ENCODE assay signal across 24 mouse cellular contexts in genomic region chr10:83347494-83347893, GRCm38 (mm10). TPM values are rescaled to one million over a fixed set of nuclear protein-coding genes. Genes with fewer than 3 reads are reported as not detected.
DNase-seq lines count a peak whose midpoint lies in the region; ATAC-seq lines count a peak whose summit lies in the region.
"Had no signal": no experiment of that assay in that cellular context is flagged by ENCODE, and none has a peak within 500 bp of the region (broad histone marks: within the 10 kb centered on the region; RNA-seq: fewer than 3 reads in every experiment).

No protein-coding gene starts in this region.

- no peak overlapping the region for H3K27ac ChIP-seq in heart, embryonic 13.5 days (replicated peaks)
- no peak overlapping the region for H3K27ac ChIP-seq in heart, embryonic 10.5 days
- H3K27ac ChIP-seq in lung, embryonic 16.5 days (ENCODE audit: low read length), result no peak overlapping the region
- H3K27ac ChIP-seq: forebrain, embryonic 10.5 days; hindbrain, postnatal 0 days; left cerebral cortex, adult 2 months; midbrain, embryonic 15.5 days; neural tube, embryonic 13.5 days had no signal

- peaks cover 9% of the 10 kb centered on the region for H3K4me1 ChIP-seq in heart, embryonic 13.5 days
- no peaks in the 10 kb centered on the region for H3K4me1 ChIP-seq in heart, embryonic 10.5 days
- H3K4me1 ChIP-seq in lung, embryonic 16.5 days (replicated peaks; ENCODE audit: control insufficient read depth, insufficient read depth, low read length), result no peaks in the 10 kb centered on the region
- H3K4me1 ChIP-seq: midbrain, embryonic 15.5 days; neural tube, embryonic 13.5 days had no signal

- H3K4me2 ChIP-seq in heart, embryonic 13.5 days, result no peak overlapping the region; the same call in 1 of the 2 replicates
- no peak overlapping the region for H3K4me2 ChIP-seq in lung, embryonic 16.5 days (ENCODE audit: low read depth, low read length)
- H3K4me2 ChIP-seq: midbrain, embryonic 15.5 days; neural tube, embryonic 13.5 days had no signal

- H3K4me3 ChIP-seq in heart, embryonic 13.5 days, result no peak overlapping the region
- H3K4me3 ChIP-seq in heart, embryonic 10.5 days, result no peak overlapping the region
- H3K4me3 ChIP-seq in lung, embryonic 16.5 days (ENCODE audit: low read length), result no peak overlapping the region
- H3K4me3 ChIP-seq: forebrain, embryonic 10.5 days; left cerebral cortex, adult 2 months; megakaryocyte, embryonic 14.5 days; midbrain, embryonic 15.5 days; neural tube, embryonic 13.5 days had no signal

- no peak for DNase-seq in heart, embryonic 10.5 days (ENCODE audit: low spot score)
- DNase-seq in lung, postnatal 4 days, result no peak
- peak; percentile 18 for DNase-seq in lung, postnatal 10 days
- DNase-seq in natural killer cell, adult 2 months (ENCODE audit: low spot score in 2 of 2), result no peak
- DNase-seq: adrenal gland, adult 2 months; cerebellum, adult 11 months; cerebellum, postnatal 14 days; gastrocnemius, postnatal 10 days; liver; liver, postnatal 0 days; retina, postnatal 1 day; thymus, postnatal 25 days had no signal

- WGBS in heart, embryonic 13.5 days, result 17% methylated on average over 7 of the region's 7 CpGs
- 21% methylated on average over 7 of the region's 7 CpGs for WGBS in heart, embryonic 10.5 days
- 19% methylated on average over 7 of the region's 7 CpGs for WGBS in lung, embryonic 16.5 days

- no peak for ATAC-seq in heart, embryonic 13.5 days (ENCODE audit: extremely low read depth, insufficient number of reproducible peaks, low FRiP score, low TSS enrichment)
- no peak for ATAC-seq in lung, embryonic 16.5 days (ENCODE audit: low read depth)
- ATAC-seq in megakaryocyte progenitor cell, adult 5-6 weeks (replicated peaks; ENCODE audit: poor library complexity), result no peak
- ATAC-seq: forebrain, embryonic 16.5 days; hindbrain, postnatal 0 days; intestine, embryonic 16.5 days; liver, postnatal 0 days; midbrain, embryonic 15.5 days had no signal

- H3K36me3 ChIP-seq in heart, embryonic 13.5 days, result no peaks in the 10 kb centered on the region
- no peaks in the 10 kb centered on the region for H3K36me3 ChIP-seq in heart, embryonic 10.5 days
- H3K36me3 ChIP-seq in lung, embryonic 16.5 days (ENCODE audit: control insufficient read depth, insufficient read depth, low read length), result no peaks in the 10 kb centered on the region
- H3K36me3 ChIP-seq: forebrain, embryonic 10.5 days; midbrain, embryonic 15.5 days; neural tube, embryonic 13.5 days had no signal

- no peaks in the 10 kb centered on the region for H3K9me3 ChIP-seq in heart, embryonic 13.5 days
- H3K9me3 ChIP-seq in heart, embryonic 10.5 days, result no peaks in the 10 kb centered on the region
- H3K9me3 ChIP-seq in lung, embryonic 16.5 days (ENCODE audit: control insufficient read depth, low read length), result no peaks in the 10 kb centered on the region
- H3K9me3 ChIP-seq: forebrain, embryonic 10.5 days; megakaryocyte, embryonic 14.5 days; midbrain, embryonic 15.5 days; neural tube, embryonic 13.5 days had no signal

- H3K27me3 ChIP-seq in heart, embryonic 13.5 days (replicated peaks), result peaks cover 18% of the 10 kb centered on the region; the same call in 1 of the 2 replicates
- peaks cover 7% of the 10 kb centered on the region; the same call in 1 of the 2 replicates for H3K27me3 ChIP-seq in heart, embryonic 10.5 days (ENCODE audit: insufficient read depth, poor library complexity, severe bottlenecking)
- H3K27me3 ChIP-seq in lung, embryonic 16.5 days (ENCODE audit: control insufficient read depth, insufficient read depth, low read depth, low read length), result no peaks in the 10 kb centered on the region
- H3K27me3 ChIP-seq: midbrain, embryonic 15.5 days; neural tube, embryonic 13.5 days had no signal

- peak overlapping the region; percentile 41; the same call in 1 of the 2 replicates for H3K9ac ChIP-seq in heart, embryonic 13.5 days
- H3K9ac ChIP-seq in lung, embryonic 16.5 days (ENCODE audit: low read length), result 0 out of 2 replicates have a peak overlapping the region, but pooled peaks have one; percentile 21
- H3K9ac ChIP-seq: liver, postnatal 0 days; midbrain, embryonic 15.5 days; neural tube, embryonic 13.5 days had no signal

RNA-seq across cellular contexts. Expression of gene Slc41a2, which starts 9.8 kb away (rescaled TPM):
- 0.61 and 0.62 TPM in 2 replicates for polyA plus RNA-seq in heart, embryonic 13.5 days (2015; fragmentation: Nextera tagmentation; extraction: Ambion mirVana)
- polyA plus RNA-seq in heart, embryonic 10.5 days (2016; fragmentation: Nextera tagmentation; extraction: Ambion mirVana), result 0.15 and 0.47 TPM in 2 replicates
- 0.95 and 1.2 TPM in 2 replicates for polyA plus RNA-seq in lung, embryonic 16.5 days (2015; fragmentation: Nextera tagmentation; extraction: Ambion mirVana)
- total RNA-seq in megakaryocyte progenitor cell, adult 5-6 weeks (2015), result 0.05 and 0.15 TPM in 2 replicates
- 0.27 and 1.2 TPM in 2 replicates for total RNA-seq in megakaryocyte progenitor cell, adult 5-6 weeks (2017)
- total RNA-seq: MEL had no signal

RNA-seq across cellular contexts. Expression of gene D10Wsu102e, which starts 12.5 kb away (rescaled TPM):
- polyA plus RNA-seq in heart, embryonic 13.5 days (2015; fragmentation: Nextera tagmentation; extraction: Ambion mirVana), result 0.39 and 0.40 TPM in 2 replicates
- 0.64 and 0.80 TPM in 2 replicates for polyA plus RNA-seq in heart, embryonic 10.5 days (2016; fragmentation: Nextera tagmentation; extraction: Ambion mirVana)
- 0.58 TPM in 2 replicates for polyA plus RNA-seq in lung, embryonic 16.5 days (2015; fragmentation: Nextera tagmentation; extraction: Ambion mirVana)
- total RNA-seq in megakaryocyte progenitor cell, adult 5-6 weeks (2015), result 0.88 and 1.2 TPM in 2 replicates
- 0.87 and 1.0 TPM in 2 replicates for total RNA-seq in megakaryocyte progenitor cell, adult 5-6 weeks (2017)
